9 mouse cellular contexts compared by ENCODE assay signal in the genomic region with DNA sequence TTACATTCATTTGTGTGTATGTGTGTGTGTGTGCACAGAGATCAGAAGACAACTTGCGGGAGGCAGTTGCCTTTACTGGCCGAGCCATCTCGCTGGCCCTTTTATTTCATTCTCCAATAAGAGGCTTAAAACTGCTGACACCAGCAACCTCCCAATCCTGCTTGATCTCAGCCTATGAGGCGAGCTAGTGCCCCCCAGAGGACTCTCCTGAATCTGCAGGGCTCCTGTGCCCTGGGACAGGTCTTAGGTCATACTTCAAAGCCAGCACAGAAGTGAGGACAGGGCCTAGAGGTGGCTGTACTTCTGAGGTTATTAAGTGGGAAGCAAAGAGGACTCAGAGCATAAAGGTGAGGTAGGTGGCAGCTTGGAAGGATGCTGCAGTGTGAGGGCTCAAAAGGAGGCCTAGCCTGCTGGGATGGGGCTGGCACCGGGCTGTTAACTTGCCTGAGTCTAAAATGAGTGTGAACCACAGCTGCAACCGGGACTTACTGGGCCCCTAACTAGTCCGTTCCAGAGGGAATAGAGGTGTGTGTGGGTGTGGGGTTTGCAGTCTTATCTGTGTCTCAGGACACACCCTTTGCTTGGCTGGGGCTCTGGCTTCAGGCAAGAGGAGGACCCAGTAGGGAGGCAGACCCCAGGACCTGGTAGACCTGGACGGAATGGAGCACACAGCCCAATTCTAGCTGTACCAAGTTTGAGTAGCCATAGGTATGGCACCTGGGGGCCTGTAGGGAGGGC. TPM values are rescaled to one million over a fixed set of nuclear protein-coding genes. Genes with fewer than 3 reads are reported as not detected.
A peak's percentile ranks its signal among the peaks of the same experiment; 100 is the strongest.
DNase-seq lines count a peak whose midpoint lies in the region; ATAC-seq and TF ChIP-seq lines count a peak whose summit lies in the region.
"Had no signal": no experiment of that assay in that cellular context is flagged by ENCODE, and none has a peak within 500 bp of the region (broad histone marks: within the 10 kb centered on the region; RNA-seq: fewer than 3 reads in every experiment).

No protein-coding gene starts in this region.

- no peak for TF ChIP-seq EP300 in ES-Bruce4 (IDR thresholded peaks at IDR 0.05; ENCODE audit: insufficient read depth, low read depth, low read length)

- peaks cover 33% of the 10 kb centered on the region for H3K36me3 ChIP-seq in hindbrain, embryonic 11.5 days (ENCODE audit: control insufficient read depth, insufficient read depth, low read length)
- H3K36me3 ChIP-seq in hindbrain, embryonic 12.5 days, result peaks cover 94% of the 10 kb centered on the region
- H3K36me3 ChIP-seq in ES-Bruce4 (ENCODE audit: control insufficient read depth, insufficient read depth, low read length, poor library complexity, severe bottlenecking), result peaks cover 25% of the 10 kb centered on the region

- H3K9ac ChIP-seq in hindbrain, embryonic 11.5 days (ENCODE audit: low read depth, low read length), result no peak overlapping the region
- no peak overlapping the region for H3K9ac ChIP-seq in hindbrain, embryonic 12.5 days
- H3K9ac ChIP-seq in ES-Bruce4 (ENCODE audit: low read depth, poor library complexity, severe bottlenecking), result no peak overlapping the region
- H3K9ac ChIP-seq: lung, embryonic 15.5 days had no signal

- peak; percentile 71 for TF ChIP-seq CTCF in ES-Bruce4 (IDR thresholded peaks at IDR 0.05; ENCODE audit: low read depth, low read length)

- H3K4me2 ChIP-seq in hindbrain, embryonic 11.5 days (replicated peaks; ENCODE audit: low read depth, low read length), result no peak overlapping the region
- no peak overlapping the region for H3K4me2 ChIP-seq in hindbrain, embryonic 12.5 days (replicated peaks)
- H3K4me2 ChIP-seq: lung, embryonic 15.5 days had no signal

- no peak for ATAC-seq in hindbrain, embryonic 11.5 days (ENCODE audit: low FRiP score)
- no peak for ATAC-seq in hindbrain, embryonic 12.5 days (ENCODE audit: low FRiP score)
- ATAC-seq in common myeloid progenitor, adult 5-6 weeks (replicated peaks; ENCODE audit: low read depth, poor library complexity, severe bottlenecking), result peak; percentile 86

- no peaks in the 10 kb centered on the region for H3K9me3 ChIP-seq in hindbrain, embryonic 11.5 days (ENCODE audit: control insufficient read depth, low read length)
- H3K9me3 ChIP-seq in hindbrain, embryonic 12.5 days (replicated peaks), result peaks cover 13% of the 10 kb centered on the region
- H3K9me3 ChIP-seq in ES-Bruce4 (replicated peaks; ENCODE audit: control insufficient read depth, insufficient read depth, low read length, poor library complexity, severe bottlenecking), result no peaks in the 10 kb centered on the region
- H3K9me3 ChIP-seq: lung, embryonic 15.5 days had no signal

- no peak overlapping the region for H3K27ac ChIP-seq in hindbrain, embryonic 11.5 days (ENCODE audit: low read depth, low read length)
- H3K27ac ChIP-seq in hindbrain, embryonic 12.5 days, result no peak overlapping the region
- H3K27ac ChIP-seq in ES-Bruce4 (ENCODE audit: insufficient read depth, low read length), result no peak overlapping the region
- H3K27ac ChIP-seq: lung, embryonic 15.5 days had no signal

- H3K27me3 ChIP-seq in hindbrain, embryonic 11.5 days (ENCODE audit: control insufficient read depth, insufficient read depth, low read length), result no peaks in the 10 kb centered on the region
- H3K27me3 ChIP-seq in hindbrain, embryonic 12.5 days, result no peaks in the 10 kb centered on the region
- no peaks in the 10 kb centered on the region for H3K27me3 ChIP-seq in ES-Bruce4 (ENCODE audit: control insufficient read depth, insufficient read depth, low read length, poor library complexity, severe bottlenecking)
- H3K27me3 ChIP-seq: lung, embryonic 15.5 days had no signal

- no peaks in the 10 kb centered on the region for H3K4me1 ChIP-seq in hindbrain, embryonic 11.5 days (replicated peaks; ENCODE audit: control insufficient read depth, insufficient read depth, low read length)
- no peaks in the 10 kb centered on the region for H3K4me1 ChIP-seq in hindbrain, embryonic 12.5 days
- no peaks in the 10 kb centered on the region for H3K4me1 ChIP-seq in ES-Bruce4 (ENCODE audit: control insufficient read depth, insufficient read depth, low read length)
- H3K4me1 ChIP-seq: lung, embryonic 15.5 days had no signal

- peak; percentile 44 for DNase-seq in hindbrain, embryonic 11.5 days (ENCODE audit: low spot score)
- peak; percentile 75 for DNase-seq in heart, postnatal 4 days
- peak; percentile 69 for DNase-seq in lung, postnatal 25 days (ENCODE audit: low spot score)
- DNase-seq in layer of hippocampus, adult 9-10 months (ENCODE audit: low spot score), result no peak
- DNase-seq in right cerebral cortex, postnatal 25 days, result no peak

- no peak overlapping the region for H3K4me3 ChIP-seq in hindbrain, embryonic 11.5 days (ENCODE audit: low read depth, low read length)
- no peak overlapping the region for H3K4me3 ChIP-seq in hindbrain, embryonic 12.5 days
- H3K4me3 ChIP-seq in ES-Bruce4 (ENCODE audit: low read depth, low read length), result no peak overlapping the region
- H3K4me3 ChIP-seq: lung, embryonic 15.5 days had no signal

- WGBS in hindbrain, embryonic 11.5 days, result 78% methylated on average over 8 of the region's 8 CpGs
- 72% methylated on average over 8 of the region's 8 CpGs for WGBS in hindbrain, embryonic 12.5 days

- TF ChIP-seq POLR2A in ES-Bruce4 (IDR thresholded peaks at IDR 0.05; ENCODE audit: insufficient read depth, low read length), result no peak

RNA-seq across cellular contexts. Expression of gene Ttll12, which starts 11.4 kb away (rescaled TPM):
- 43.4 and 43.6 TPM in 2 replicates for polyA plus RNA-seq in hindbrain, embryonic 11.5 days (2014; fragmentation: Nextera tagmentation; extraction: Ambion mirVana)
- 44.3 and 45.1 TPM in 2 replicates for polyA plus RNA-seq in hindbrain, embryonic 12.5 days (2016; fragmentation: Nextera tagmentation; extraction: Ambion mirVana)
- polyA plus RNA-seq in ES-Bruce4 (2011; ENCODE audit: insufficient read depth, insufficient read length, low read depth, missing spikeins), result 33.7 and 35.0 TPM in 2 replicates
- 22.5 and 26.0 TPM in 2 replicates for total RNA-seq in common myeloid progenitor, adult 5-6 weeks (2017)
- 1 to 10 TPM; 9.3 TPM for total RNA-seq in heart, postnatal 4 days (2021)

RNA-seq across cellular contexts. Expression of gene Mcat, which starts 20.0 kb away (rescaled TPM):
- 38.9 and 39.0 TPM in 2 replicates for polyA plus RNA-seq in hindbrain, embryonic 11.5 days (2014; fragmentation: Nextera tagmentation; extraction: Ambion mirVana)
- polyA plus RNA-seq in hindbrain, embryonic 12.5 days (2016; fragmentation: Nextera tagmentation; extraction: Ambion mirVana), result 38.9 and 40.7 TPM in 2 replicates
- 25.1 and 28.1 TPM in 2 replicates for polyA plus RNA-seq in ES-Bruce4 (2011; ENCODE audit: insufficient read depth, insufficient read length, low read depth, missing spikeins)
- 15.0 and 25.3 TPM in 2 replicates for total RNA-seq in common myeloid progenitor, adult 5-6 weeks (2017)
- 10 to 100 TPM; 33.0 to 34.4 TPM for total RNA-seq in heart, postnatal 4 days (2021)

RNA-seq across cellular contexts. Expression of gene Tspo, which starts 20.2 kb away (rescaled TPM):
- 27.4 and 32.0 TPM in 2 replicates for polyA plus RNA-seq in hindbrain, embryonic 11.5 days (2014; fragmentation: Nextera tagmentation; extraction: Ambion mirVana)
- 19.5 and 21.9 TPM in 2 replicates for polyA plus RNA-seq in hindbrain, embryonic 12.5 days (2016; fragmentation: Nextera tagmentation; extraction: Ambion mirVana)
- 25.9 and 31.9 TPM in 2 replicates for polyA plus RNA-seq in ES-Bruce4 (2011; ENCODE audit: insufficient read depth, insufficient read length, low read depth, missing spikeins)
- total RNA-seq in common myeloid progenitor, adult 5-6 weeks (2017), result 60.8 and 78.3 TPM in 2 replicates
- total RNA-seq in heart, postnatal 4 days (2021), result 10 to 100 TPM; 78.3 to 85.3 TPM

RNA-seq across cellular contexts. Expression of gene Bik, which starts 56.9 kb away (rescaled TPM):
- polyA plus RNA-seq in hindbrain, embryonic 11.5 days (2014; fragmentation: Nextera tagmentation; extraction: Ambion mirVana), result 2.1 and 3.3 TPM in 2 replicates
- polyA plus RNA-seq in hindbrain, embryonic 12.5 days (2016; fragmentation: Nextera tagmentation; extraction: Ambion mirVana), result 2.0 and 2.1 TPM in 2 replicates
- polyA plus RNA-seq in ES-Bruce4 (2011; ENCODE audit: insufficient read depth, insufficient read length, low read depth, missing spikeins), result 3.7 and 6.5 TPM in 2 replicates
- total RNA-seq in common myeloid progenitor, adult 5-6 weeks (2017), result not detected in 2 replicates
- total RNA-seq in heart, postnatal 4 days (2021), result 10 to 100 TPM; 22.8 to 28.0 TPM

Comparison
In these comparisons a context has a peak if more than half of its experiments do, and no peak if none do; other contexts are left out.
1. DNase-seq: peak in hindbrain, embryonic 11.5 days (single experiment), heart, postnatal 4 days (single experiment) and lung, postnatal 25 days (single experiment); none in layer of hippocampus, adult 9-10 months (single experiment) and right cerebral cortex, postnatal 25 days (single experiment).